ENCODE assay signal across 21 mouse cellular contexts in the genomic region with DNA sequence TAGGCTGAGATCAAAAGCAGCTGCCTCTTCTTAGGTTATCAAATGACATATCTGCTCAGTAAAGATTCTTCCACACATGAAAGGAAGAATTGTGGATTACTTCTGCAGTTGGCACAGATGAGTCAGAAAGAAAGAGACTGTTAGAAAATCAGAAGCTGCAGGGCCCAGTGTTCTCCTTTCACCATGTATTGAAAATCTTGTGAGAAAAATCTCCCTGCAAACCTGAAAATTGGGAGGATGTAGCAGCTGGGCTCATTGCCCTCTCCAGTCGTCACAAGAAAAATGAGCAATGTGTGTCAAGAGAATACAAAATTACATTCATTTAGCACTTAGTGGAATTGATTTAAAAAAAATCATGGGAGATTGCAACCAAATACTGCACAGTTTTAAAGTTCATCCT.
A peak's percentile ranks its signal among the peaks of the same experiment; 100 is the strongest.
DNase-seq lines count a peak whose midpoint lies in the region.
"Had no signal": no experiment of that assay in that cellular context is flagged by ENCODE, and none has a peak within 500 bp of the region (broad histone marks: within the 10 kb centered on the region; RNA-seq: fewer than 3 reads in every experiment).

No protein-coding gene starts in this region.

- DNase-seq in frontal cortex, postnatal 36 days (ENCODE audit: low spot score in 2 of 2), result peak; percentile 21 to 31
- DNase-seq in frontal cortex, postnatal 14 days (ENCODE audit: low spot score in 2 of 2), result no peak
- DNase-seq in right cerebral cortex, adult 2 months (ENCODE audit: low spot score in 2 of 2), result peak; percentile 6 to 10
- no peak for DNase-seq in right cerebral cortex, postnatal 14 days
- peak; percentile 3 to 9 for DNase-seq in left cerebral cortex, postnatal 36 days (ENCODE audit: low spot score in 2 of 2)
- no peak for DNase-seq in kidney, adult 18-20 months
- DNase-seq: adrenal gland, adult 2 months; adrenal gland, postnatal 36 days; B cell, adult 2 months; cerebellum, adult 2 months; cerebellum, postnatal 14 days; heart, adult 2 months; heart, postnatal 10 days; kidney, adult 11 months; kidney, postnatal 36 days; liver, embryonic 13.5 days; lung, adult 18-20 months; lung, postnatal 4 days; spleen, adult 18-20 months; thymus, adult 2 months; thymus, postnatal 36 days had no signal

- intact Hi-C loops in left cerebral cortex, postnatal 36 days (cut with DNase I), result no loop called here

Comparison
In these comparisons a context has a peak if more than half of its experiments do, and no peak if none do; other contexts are left out.
1. DNase-seq: peak in frontal cortex, postnatal 36 days (2 of 2), right cerebral cortex, adult 2 months (2 of 2) and left cerebral cortex, postnatal 36 days (2 of 2); none in frontal cortex, postnatal 14 days (0 of 2), right cerebral cortex, postnatal 14 days (single experiment) and kidney, adult 18-20 months (single experiment).